Mouse (Mus musculus): ENCODE measurements at regions not wholly inside any gene's neighbourhood (a gene's known extent, or its start where the extent isn't known, plus 50 kb on each side); places are given as distances from the start of the nearest gene placed in this dataset.

GRCm38 (mm10) chr7:115407889-115408288 is 630.7 kb downstream of the Sox6 start:
- no peak for TF ChIP-seq CTCF (IDR thresholded peaks at IDR 0.05)
- no peak for TF ChIP-seq EP300 (IDR thresholded peaks at IDR 0.05)
